Comparison of ENCODE assay signal across 8 mouse cellular contexts in the genomic region with DNA sequence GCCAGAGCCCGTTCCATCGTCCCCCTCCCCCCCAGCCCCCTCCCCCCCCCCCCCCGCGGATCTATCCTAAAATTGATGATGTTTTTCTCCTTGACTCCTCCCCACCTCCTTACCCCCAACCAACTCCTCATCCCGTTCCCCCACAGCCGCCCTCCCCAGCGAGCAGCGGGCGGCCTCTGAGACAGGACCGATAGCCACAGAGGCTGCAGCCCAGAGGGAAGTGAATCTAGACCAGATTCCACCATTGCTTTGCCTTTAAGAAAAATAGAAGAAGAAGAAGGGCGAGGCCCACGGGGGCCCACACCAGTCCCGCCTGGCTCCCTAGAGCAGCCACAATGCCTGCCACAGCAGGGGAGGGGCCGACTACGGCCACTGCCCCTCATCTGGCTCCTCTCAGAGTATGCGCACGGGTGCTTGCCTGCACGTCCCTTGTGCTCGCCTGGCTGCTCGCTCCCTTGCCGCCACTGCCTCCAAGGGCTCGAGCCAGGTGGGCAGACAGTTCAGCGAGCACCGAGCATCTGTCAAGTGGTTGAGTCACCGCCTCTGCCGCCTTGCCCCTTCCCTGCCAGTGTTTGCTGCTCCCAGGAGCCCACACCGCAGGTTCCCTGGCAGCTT.
DNase-seq lines count a peak whose midpoint lies in the region; ATAC-seq and TF ChIP-seq lines count a peak whose summit lies in the region.

No protein-coding gene starts in this region.

- ATAC-seq in heart, embryonic 13.5 days (ENCODE audit: extremely low read depth, insufficient number of reproducible peaks, low FRiP score, low TSS enrichment) = no peak
- ATAC-seq in Patski = peak; percentile 96
- ATAC-seq in hindbrain, embryonic 11.5 days (ENCODE audit: low FRiP score) = peak; percentile 81
- ATAC-seq in limb, embryonic 15.5 days (ENCODE audit: insufficient number of reproducible peaks, low FRiP score, low TSS enrichment, low read depth) = no peak

- in situ Hi-C loops in Patski (cut with MboI; ENCODE audit: low pct_unique_long_range_greater_than_20kb) = loop anchor here (25.0 kb wide), 1 partner anchor 599 kb away; no protein-coding TSS in a partner anchor

- peak overlapping the region; percentile 62 for H3K4me2 ChIP-seq in heart, embryonic 13.5 days
- H3K4me2 ChIP-seq in hindbrain, embryonic 11.5 days (replicated peaks; ENCODE audit: low read depth, low read length) = peak overlapping the region; percentile 36
- no peak overlapping the region for H3K4me2 ChIP-seq in limb, embryonic 15.5 days

- no peak for TF ChIP-seq CTCF in Patski (IDR thresholded peaks at IDR 0.05)

- H3K9me3 ChIP-seq in heart, embryonic 13.5 days = peaks cover 19% of the 10 kb centered on the region; the same call in 1 of the 2 replicates
- no peaks in the 10 kb centered on the region for H3K9me3 ChIP-seq in hindbrain, embryonic 11.5 days (ENCODE audit: control insufficient read depth, low read length)
- H3K9me3 ChIP-seq in limb, embryonic 15.5 days = no peaks in the 10 kb centered on the region

- POLR2A ChIA-PET in Patski (lab: Charles Lee) = no interaction called here

- WGBS in heart, embryonic 13.5 days = 39% methylated on average over 24 of the region's 27 CpGs
- WGBS in hindbrain, embryonic 11.5 days = 38% methylated on average over 14 of the region's 27 CpGs
- WGBS in limb, embryonic 15.5 days = 54% methylated on average over 19 of the region's 27 CpGs

- H3K4me1 ChIP-seq in heart, embryonic 13.5 days = no peaks in the 10 kb centered on the region
- H3K4me1 ChIP-seq in hindbrain, embryonic 11.5 days (replicated peaks; ENCODE audit: control insufficient read depth, insufficient read depth, low read length) = no peaks in the 10 kb centered on the region
- H3K4me1 ChIP-seq in limb, embryonic 15.5 days = no peaks in the 10 kb centered on the region

- no peak overlapping the region for H3K9ac ChIP-seq in heart, embryonic 13.5 days
- no peak overlapping the region for H3K9ac ChIP-seq in hindbrain, embryonic 11.5 days (ENCODE audit: low read depth, low read length)
- H3K9ac ChIP-seq in limb, embryonic 15.5 days = no peak overlapping the region

- H3K4me3 ChIP-seq in heart, embryonic 13.5 days = peak overlapping the region; percentile 35
- peak overlapping the region; percentile 20 for H3K4me3 ChIP-seq in hindbrain, embryonic 11.5 days (ENCODE audit: low read depth, low read length)
- peak overlapping the region; percentile 12 for H3K4me3 ChIP-seq in limb, embryonic 15.5 days

- no peaks in the 10 kb centered on the region for H3K36me3 ChIP-seq in heart, embryonic 13.5 days
- no peaks in the 10 kb centered on the region for H3K36me3 ChIP-seq in hindbrain, embryonic 11.5 days (ENCODE audit: control insufficient read depth, insufficient read depth, low read length)
- H3K36me3 ChIP-seq in limb, embryonic 15.5 days = no peaks in the 10 kb centered on the region

- CTCF ChIA-PET in Patski (lab: Charles Lee) = no interaction called here

- no peak for DNase-seq in heart, adult 18-20 months
- no peak for DNase-seq in Patski (ENCODE audit: low read depth, low spot score)
- DNase-seq in hindbrain, embryonic 11.5 days (ENCODE audit: low spot score) = peak; percentile 0
- DNase-seq in ovary, postnatal 14 days (ENCODE audit: low spot score) = no peak
- DNase-seq in natural killer cell, adult 2 months (ENCODE audit: low spot score in 2 of 2) = no peak
- no peak for DNase-seq in heart, adult 8-10 months (ENCODE audit: low spot score)

- H3K27me3 ChIP-seq in heart, embryonic 13.5 days (replicated peaks) = no peaks in the 10 kb centered on the region
- no peaks in the 10 kb centered on the region for H3K27me3 ChIP-seq in Patski
- no peaks in the 10 kb centered on the region for H3K27me3 ChIP-seq in hindbrain, embryonic 11.5 days (ENCODE audit: control insufficient read depth, insufficient read depth, low read length)
- H3K27me3 ChIP-seq in limb, embryonic 15.5 days = no peaks in the 10 kb centered on the region

- H3K27ac ChIP-seq in heart, embryonic 13.5 days (replicated peaks) = no peak overlapping the region
- no peak overlapping the region for H3K27ac ChIP-seq in hindbrain, embryonic 11.5 days (ENCODE audit: low read depth, low read length)
- no peak overlapping the region for H3K27ac ChIP-seq in limb, embryonic 15.5 days

Comparison
In these comparisons a context has a peak if more than half of its experiments do, and no peak if none do; other contexts are left out.
1. ATAC-seq: peak in Patski (single experiment) and hindbrain, embryonic 11.5 days (single experiment); none in heart, embryonic 13.5 days (single experiment) and limb, embryonic 15.5 days (single experiment).
2. Peak in every context shown above with its lines, with median percentiles within 50 percentile points of each other: H3K4me3 ChIP-seq.